Mouse (Mus musculus) forebrain, embryonic 16.5 days (tissue): ENCODE measurements at regions not wholly inside any gene's neighbourhood (a gene's known extent, or its start where the extent isn't known, plus 50 kb on each side); places are given as distances from the start of the nearest gene placed in this dataset.

Source experiments
- ATAC-seq: fragments of 200-750 bp; cut with Nextera tagmentation; 2 replicates; pipeline ENCODE4 v1.8.0; 2017; ENCODE audit warnings: mild to moderate bottlenecking, moderate library complexity
- H3K27ac ChIP-seq: fragments of 300-500 bp; sonication (generic); 2 replicates; pipeline ENCODE4 v1.5.1; 2014; ENCODE audit warnings: low read length, control low read depth
- H3K27me3 ChIP-seq: fragments of 300-500 bp; sonication (generic); replicated peaks from 2 replicates; pipeline ENCODE4 v1.6.1; 2014; ENCODE audit warnings: low read length; ENCODE audit not compliant: control insufficient read depth, insufficient read depth
- H3K36me3 ChIP-seq: fragments of 300-500 bp; sonication (generic); 2 replicates; pipeline ENCODE4 v1.6.1; 2014; ENCODE audit not compliant: control insufficient read depth, insufficient read depth
- H3K4me1 ChIP-seq: fragments of 300-500 bp; sonication (generic); replicated peaks from 2 replicates; pipeline ENCODE4 v1.6.1; 2014; ENCODE audit warnings: low read length; ENCODE audit not compliant: control insufficient read depth, insufficient read depth
- H3K4me2 ChIP-seq: fragments of 300-500 bp; sonication (generic); 2 replicates; pipeline ENCODE4 v1.6.1; 2014; ENCODE audit warnings: mild to moderate bottlenecking, low read length, control low read depth
- H3K4me3 ChIP-seq: fragments of 300-500 bp; sonication (generic); replicated peaks from 2 replicates; pipeline ENCODE4 v1.5.1; 2014; ENCODE audit warnings: mild to moderate bottlenecking, low read length, control low read depth
- H3K9ac ChIP-seq: fragments of 300-500 bp; sonication (generic); replicated peaks from 2 replicates; pipeline ENCODE4 v1.6.1; 2014; ENCODE audit warnings: low read depth, low read length, control low read depth
- H3K9me3 ChIP-seq: fragments of 300-500 bp; sonication (generic); 2 replicates; pipeline ENCODE4 v1.6.1; 2016; ENCODE audit warnings: low read length; ENCODE audit not compliant: control insufficient read depth
- WGBS: fragments of 180-500 bp; shearing (Covaris S2); extraction: QIAGEN DNeasy Blood & Tissue Kit; methylation state at CpG from one replicate; pipeline ENCODE4 v1.1.7; 2014; 5-methylcytosine and 5-hydroxymethylcytosine counted together

DNA sequence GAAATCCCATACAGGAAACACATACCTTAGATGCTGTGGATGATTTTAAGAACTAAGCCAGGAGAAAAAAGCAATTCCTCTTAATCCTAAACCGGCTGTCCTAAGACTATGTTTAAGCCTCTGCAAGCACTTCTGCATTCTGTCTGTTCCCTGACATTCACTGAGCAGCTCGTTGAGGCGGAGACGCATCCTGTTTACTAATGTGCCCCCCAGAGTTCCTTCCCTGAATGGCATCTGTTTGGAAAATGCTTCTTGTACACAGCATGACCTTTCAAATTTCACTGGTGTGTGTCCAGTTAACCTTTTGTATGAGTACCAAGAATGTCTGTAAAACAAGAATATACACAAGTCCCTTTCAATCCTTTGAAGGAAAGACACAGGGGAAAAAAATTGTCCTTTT is 73.4 kb upstream of the Zdhhc17 start:
- Histone ChIP-seq H3K27ac (no peak overlapping the region), H3K4me1 (peaks cover 4% of the 10 kb centered on the region; the same call in 1 of the 2 replicates), H3K9ac (no peak overlapping the region), H3K9me3 (no peaks in the 10 kb centered on the region), H3K4me3 (no peak overlapping the region), H3K36me3 (no peaks in the 10 kb centered on the region), H3K4me2 (no peak overlapping the region), H3K27me3 (no peaks in the 10 kb centered on the region)
- ATAC-seq = no peak
- WGBS = 14% methylated on average over 4 of the region's 4 CpGs

DNA sequence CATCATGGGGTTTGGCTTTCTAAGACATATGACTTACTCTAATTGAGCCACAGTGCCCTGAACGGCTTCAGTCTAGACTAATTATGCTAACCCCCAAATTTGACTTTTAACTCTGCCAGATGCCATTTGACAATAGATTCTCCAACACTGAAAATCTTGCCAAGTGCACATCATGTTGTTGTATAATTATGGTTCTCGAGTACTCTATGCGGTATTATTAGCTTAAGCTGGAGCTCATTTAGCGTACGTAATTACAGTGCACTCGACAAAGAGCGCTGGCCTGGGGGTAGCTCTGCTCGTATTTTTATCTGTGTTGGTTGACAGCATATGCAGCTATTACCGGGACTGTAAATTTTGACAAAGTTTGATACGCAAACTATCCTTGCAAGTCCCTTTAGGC is 70.4 kb upstream of the Zdhhc17 start:
- H3K36me3 ChIP-seq = no peaks in the 10 kb centered on the region
- peaks cover 4% of the 10 kb centered on the region; the same call in 1 of the 2 replicates for H3K4me1 ChIP-seq
- H3K4me2 ChIP-seq = no peak overlapping the region
- no peak overlapping the region for H3K9ac ChIP-seq
- ATAC-seq = peak; percentile 90
- H3K4me3 ChIP-seq = no peak overlapping the region
- no peaks in the 10 kb centered on the region for H3K9me3 ChIP-seq
- 26% methylated on average over 10 of the region's 10 CpGs for WGBS
- H3K27me3 ChIP-seq = no peaks in the 10 kb centered on the region
- H3K27ac ChIP-seq = no peak overlapping the region

DNA sequence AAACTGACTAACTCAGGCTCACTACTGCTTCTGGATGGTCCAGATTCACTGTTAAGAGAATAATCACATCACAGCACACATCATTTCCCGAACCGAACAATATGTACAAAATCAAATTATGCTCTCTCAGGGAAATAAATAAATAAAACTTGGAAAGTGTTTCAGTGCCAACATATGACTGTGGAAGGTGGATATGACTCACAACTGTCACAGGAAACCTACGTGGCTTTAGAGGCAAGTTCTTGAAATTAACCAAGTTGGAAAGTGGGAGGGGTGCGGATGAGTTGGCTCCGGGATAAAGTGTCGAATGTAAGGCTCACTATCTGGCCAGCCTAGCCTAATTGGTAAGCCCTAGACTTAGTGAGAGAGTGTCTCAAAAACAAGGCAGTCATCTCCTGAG is 69.1 kb upstream of the Zdhhc17 start:
- no peaks in the 10 kb centered on the region for H3K9me3 ChIP-seq
- H3K4me2 ChIP-seq = no peak overlapping the region
- H3K9ac ChIP-seq = no peak overlapping the region
- H3K27ac ChIP-seq = no peak overlapping the region
- H3K4me1 ChIP-seq = peaks cover 4% of the 10 kb centered on the region; the same call in 1 of the 2 replicates
- WGBS = 81% methylated on average over 6 of the region's 6 CpGs
- no peaks in the 10 kb centered on the region; the same call in 1 of the 2 replicates for H3K27me3 ChIP-seq
- H3K36me3 ChIP-seq = no peaks in the 10 kb centered on the region
- no peak overlapping the region for H3K4me3 ChIP-seq
- no peak for ATAC-seq

DNA sequence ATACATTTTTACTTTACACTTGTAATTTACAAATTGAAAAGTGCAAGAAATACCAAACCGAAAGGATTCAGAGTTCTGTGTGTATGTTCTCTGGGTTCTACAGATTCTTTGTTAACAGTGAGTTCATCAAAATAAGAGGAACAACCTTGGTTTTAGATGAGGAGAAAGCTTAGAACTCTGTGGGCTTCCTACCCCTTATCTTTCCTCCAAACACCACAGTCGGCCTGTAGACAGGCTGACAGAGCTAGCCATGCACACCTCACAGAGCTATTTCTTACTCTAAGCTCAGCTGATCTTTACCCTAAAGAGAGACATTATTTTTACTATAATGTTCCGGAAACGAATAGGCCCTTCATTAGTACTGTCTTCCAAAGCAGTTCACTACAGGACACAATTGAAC is 67.7 kb upstream of the Zdhhc17 start:
- Histone ChIP-seq H3K27me3 (no peaks in the 10 kb centered on the region; the same call in 1 of the 2 replicates), H3K4me1 (peaks cover 4% of the 10 kb centered on the region; the same call in 1 of the 2 replicates), H3K9ac (no peak overlapping the region), H3K9me3 (no peaks in the 10 kb centered on the region), H3K36me3 (no peaks in the 10 kb centered on the region), H3K4me3 (no peak overlapping the region), H3K4me2 (no peak overlapping the region), H3K27ac (no peak overlapping the region)
- 85% methylated on average over 4 of the region's 4 CpGs for WGBS
- no peak for ATAC-seq

DNA sequence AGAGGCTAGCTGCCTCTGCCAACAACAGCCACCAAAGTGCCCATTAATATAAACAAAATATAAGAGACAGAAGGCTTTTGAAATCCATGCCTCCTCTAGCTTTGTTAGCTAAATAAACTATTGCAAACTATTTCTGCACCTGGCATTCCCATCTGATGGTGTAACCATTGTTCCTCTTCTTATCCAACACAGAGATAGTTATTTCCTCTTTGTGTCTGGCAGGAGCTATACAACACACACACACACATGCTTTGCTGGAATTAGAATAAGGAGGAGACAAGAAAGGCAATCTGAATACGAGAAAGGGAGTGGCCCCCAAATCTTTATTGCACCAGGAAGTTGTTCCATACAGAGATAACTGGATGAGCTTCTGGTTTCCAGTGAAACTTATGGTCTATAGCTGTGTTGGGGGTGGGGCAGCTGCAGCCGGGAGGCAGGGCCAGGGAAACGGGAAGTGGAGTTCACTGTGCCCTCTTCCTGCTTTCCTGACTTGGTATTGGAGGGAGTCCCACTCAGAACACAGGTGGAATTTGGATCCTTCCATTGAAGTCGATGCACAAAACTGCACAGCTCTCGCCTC is 64.0 kb upstream of the Zdhhc17 start:
- H3K4me2 ChIP-seq = no peak overlapping the region
- 67% methylated on average over 5 of the region's 5 CpGs for WGBS
- ATAC-seq = no peak
- H3K36me3 ChIP-seq = no peaks in the 10 kb centered on the region
- no peaks in the 10 kb centered on the region for H3K9me3 ChIP-seq
- H3K9ac ChIP-seq = no peak overlapping the region
- no peak overlapping the region for H3K27ac ChIP-seq
- H3K27me3 ChIP-seq = no peaks in the 10 kb centered on the region; the same call in 1 of the 2 replicates
- peaks cover 6% of the 10 kb centered on the region; the same call in 1 of the 2 replicates for H3K4me1 ChIP-seq
- H3K4me3 ChIP-seq = no peak overlapping the region

DNA sequence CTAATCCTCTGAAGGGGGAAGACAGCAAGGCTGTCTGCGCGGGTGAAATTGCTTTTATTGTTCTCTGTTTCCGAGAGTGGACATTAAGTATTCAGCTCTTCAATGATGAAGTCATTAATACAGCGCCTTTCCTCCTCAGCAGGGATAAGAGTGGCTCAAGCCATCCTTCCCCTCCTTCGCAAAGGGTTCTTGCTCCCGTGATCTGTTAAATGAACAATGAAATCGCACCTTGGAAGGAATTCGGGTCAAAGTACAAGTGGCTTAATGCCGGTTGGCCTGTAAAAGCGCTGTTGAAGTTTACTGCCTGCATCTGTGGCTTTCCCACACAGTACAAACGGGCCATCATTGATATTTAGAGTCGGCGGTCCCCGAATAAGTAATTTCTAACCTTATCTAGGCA is 63.3 kb upstream of the Zdhhc17 start:
- Histone ChIP-seq H3K27me3 (no peaks in the 10 kb centered on the region; the same call in 1 of the 2 replicates), H3K4me3 (no peak overlapping the region), H3K4me2 (no peak overlapping the region), H3K4me1 (peaks cover 6% of the 10 kb centered on the region; the same call in 1 of the 2 replicates), H3K36me3 (no peaks in the 10 kb centered on the region), H3K9me3 (no peaks in the 10 kb centered on the region), H3K9ac (no peak overlapping the region), H3K27ac (no peak overlapping the region)
- ATAC-seq = no peak
- 17% methylated on average over 14 of the region's 14 CpGs for WGBS

DNA sequence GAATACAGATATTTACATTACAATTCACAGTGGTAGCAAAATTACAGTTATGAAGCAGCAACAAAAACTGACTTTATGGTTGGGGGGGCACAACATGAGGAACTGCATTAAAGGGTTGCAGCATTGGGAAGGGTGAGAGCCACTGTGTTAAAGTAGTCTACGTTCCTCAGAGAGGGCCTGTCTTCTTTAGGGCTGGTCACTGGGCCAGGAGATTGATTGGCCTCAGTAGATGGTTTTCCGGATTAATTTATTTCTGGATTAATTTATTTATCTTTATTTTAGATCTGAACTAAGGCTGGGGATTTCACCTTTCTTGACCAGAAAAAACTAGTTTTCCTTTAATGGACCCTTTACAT is 62.6 kb upstream of the Zdhhc17 start:
- Histone ChIP-seq H3K9ac (no peak overlapping the region), H3K9me3 (no peaks in the 10 kb centered on the region), H3K27me3 (no peaks in the 10 kb centered on the region; the same call in 1 of the 2 replicates), H3K4me3 (no peak overlapping the region), H3K36me3 (no peaks in the 10 kb centered on the region), H3K4me1 (peaks cover 6% of the 10 kb centered on the region; the same call in 1 of the 2 replicates), H3K27ac (no peak overlapping the region), H3K4me2 (no peak overlapping the region)
- 31% methylated on average over 2 of the region's 2 CpGs for WGBS
- ATAC-seq = no peak

GRCm38 (mm10) chr10:111071805-111072553 is 62.0 kb upstream of the Zdhhc17 start:
- no peaks in the 10 kb centered on the region for H3K9me3 ChIP-seq
- no peaks in the 10 kb centered on the region for H3K36me3 ChIP-seq
- H3K4me2 ChIP-seq = no peak overlapping the region
- no peak overlapping the region for H3K4me3 ChIP-seq
- peaks cover 6% of the 10 kb centered on the region; the same call in 1 of the 2 replicates for H3K4me1 ChIP-seq
- peak; percentile 68 for ATAC-seq
- H3K9ac ChIP-seq = no peak overlapping the region
- no peaks in the 10 kb centered on the region; the same call in 1 of the 2 replicates for H3K27me3 ChIP-seq
- WGBS = 7% methylated on average over 8 of the region's 11 CpGs
- H3K27ac ChIP-seq = no peak overlapping the region

GRCm38 (mm10) chr10:111066146-111066545 is 56.2 kb upstream of the Zdhhc17 start:
- H3K36me3 ChIP-seq = no peaks in the 10 kb centered on the region
- 91% methylated on average over 11 of the region's 11 CpGs for WGBS
- ATAC-seq = no peak

More at GRCm38 (mm10) chr10:111066146-111066545, 56.2 kb upstream of the Zdhhc17 start:
- Histone ChIP-seq H3K9me3 (no peaks in the 10 kb centered on the region), H3K4me3 (no peak overlapping the region), H3K27ac (no peak overlapping the region), H3K9ac (no peak overlapping the region), H3K4me2 (no peak overlapping the region), H3K4me1 (no peaks in the 10 kb centered on the region), H3K27me3 (no peaks in the 10 kb centered on the region)
